Mouse (Mus musculus): ENCODE results near the gene Gm37240. TPM values are rescaled to one million over a fixed set of nuclear protein-coding genes. Genes with fewer than 3 reads are reported as not detected.

Gm37240 gene
- total RNA-seq, 2 experiments from 2014 or later: 1.4 to 2.4 TPM

GRCm38 (mm10) chr3:85521311-85521907 is 365.9 kb downstream of the Gm37240 start:
- Histone ChIP-seq H3K4me3 (no peak overlapping the region), H3K27ac (peak overlapping the region; percentile 46; the same call in 1 of the 2 replicates)
- no peak for TF ChIP-seq CTCF (conservative IDR thresholded peaks at IDR 0.05)
- peak in 1 of 2 experiments; percentile 67 for DNase-seq (ENCODE audit: low spot score in 2 of 2)

- Histone ChIP-seq H3K4me3 (no peak overlapping the region), H3K27ac (no peak overlapping the region)
- no peak for TF ChIP-seq CTCF (conservative IDR thresholded peaks at IDR 0.05)
- DNase-seq (ENCODE audit: low spot score in 2 of 2): no peak
Measured at GRCm38 (mm10) chr3:85518668-85519067, 368.6 kb downstream of the Gm37240 start.

GRCm38 (mm10) chr3:85518072-85518471 is 369.2 kb downstream of the Gm37240 start:
- no peak overlapping the region for H3K27ac ChIP-seq
- TF ChIP-seq CTCF (conservative IDR thresholded peaks at IDR 0.05): no peak
- no peak for DNase-seq (ENCODE audit: low spot score in 2 of 2)
- H3K4me3 ChIP-seq: no peak overlapping the region

GRCm38 (mm10) chr3:85516739-85517396 is 370.4 kb downstream of the Gm37240 start:
- Histone ChIP-seq H3K4me3 (no peak overlapping the region), H3K27ac (no peak overlapping the region)
- TF ChIP-seq CTCF (conservative IDR thresholded peaks at IDR 0.05): no peak
- no peak for DNase-seq (ENCODE audit: low spot score in 2 of 2)

GRCm38 (mm10) chr3:85514700-85515099 is 372.6 kb downstream of the Gm37240 start:
- Histone ChIP-seq H3K27ac (no peak overlapping the region), H3K4me3 (no peak overlapping the region)
- DNase-seq (ENCODE audit: low spot score in 2 of 2): no peak
- TF ChIP-seq CTCF (conservative IDR thresholded peaks at IDR 0.05): no peak

- DNase-seq (ENCODE audit: low spot score in 2 of 2): no peak
- Histone ChIP-seq H3K4me3 (no peak overlapping the region), H3K27ac (no peak overlapping the region)
- TF ChIP-seq CTCF (conservative IDR thresholded peaks at IDR 0.05): no peak
Measured at GRCm38 (mm10) chr3:85508717-85509279, 378.5 kb downstream of the Gm37240 start.

GRCm38 (mm10) chr3:85500096-85500495 is 387.2 kb downstream of the Gm37240 start:
- no peak for TF ChIP-seq CTCF (conservative IDR thresholded peaks at IDR 0.05)
- H3K27ac ChIP-seq: no peak overlapping the region
- no peak for DNase-seq (ENCODE audit: low spot score in 2 of 2)

GRCm38 (mm10) chr3:85496146-85496545 is 391.2 kb downstream of the Gm37240 start:
- no peak for DNase-seq (ENCODE audit: low spot score in 2 of 2)
- Histone ChIP-seq H3K4me3 (no peak overlapping the region), H3K27ac (peak overlapping the region; percentile 47)
- TF ChIP-seq CTCF (conservative IDR thresholded peaks at IDR 0.05): no peak

More at GRCm38 (mm10) chr3:85500096-85500495, 387.2 kb downstream of the Gm37240 start:
- H3K4me3 ChIP-seq: no peak overlapping the region

GRCm38 (mm10) chr3:85493796-85494195 is 393.5 kb downstream of the Gm37240 start:
- no peak overlapping the region for H3K4me3 ChIP-seq
- H3K27ac ChIP-seq: no peak overlapping the region
- TF ChIP-seq CTCF (conservative IDR thresholded peaks at IDR 0.05): no peak
- no peak for DNase-seq (ENCODE audit: low spot score in 2 of 2)

- no peak for DNase-seq (ENCODE audit: low spot score in 2 of 2)
- TF ChIP-seq CTCF (conservative IDR thresholded peaks at IDR 0.05): no peak
- H3K27ac ChIP-seq: peak overlapping the region; percentile 21; the same call in 1 of the 2 replicates
- H3K4me3 ChIP-seq: no peak overlapping the region
Measured at GRCm38 (mm10) chr3:85490204-85490603, 397.1 kb downstream of the Gm37240 start.

GRCm38 (mm10) chr3:85487379-85487778 is 399.9 kb downstream of the Gm37240 start:
- no peak for DNase-seq (ENCODE audit: low spot score in 2 of 2)
- Histone ChIP-seq H3K27ac (no peak overlapping the region), H3K4me3 (no peak overlapping the region)
- no peak for TF ChIP-seq CTCF (conservative IDR thresholded peaks at IDR 0.05)

- no peak for DNase-seq (ENCODE audit: low spot score in 2 of 2)
- peak overlapping the region; percentile 14 for H3K27ac ChIP-seq
- TF ChIP-seq CTCF (conservative IDR thresholded peaks at IDR 0.05): no peak
- no peak overlapping the region for H3K4me3 ChIP-seq
Measured at GRCm38 (mm10) chr3:85485536-85486190, 401.7 kb downstream of the Gm37240 start.

GRCm38 (mm10) chr3:85482636-85483035 is 404.7 kb downstream of the Gm37240 start:
- no peak overlapping the region for H3K27ac ChIP-seq
- TF ChIP-seq CTCF (conservative IDR thresholded peaks at IDR 0.05): no peak
- no peak overlapping the region for H3K4me3 ChIP-seq
- DNase-seq (ENCODE audit: low spot score in 2 of 2): no peak
